Mouse (Mus musculus): Measurements from ENCODE around the gene Snhg11.

- TF ChIP-seq EP300 (IDR thresholded peaks at IDR 0.05; ENCODE audit: insufficient read depth, low read depth, low read length) (no peak), POLR2A (IDR thresholded peaks at IDR 0.05; ENCODE audit: insufficient read depth, low read length) (no peak)
Observed at GRCm38 (mm10) chr2:158376798-158377197, 1.4 kb downstream of the Snhg11 start.
